Mouse (Mus musculus) heart, postnatal 0 days (tissue): ENCODE data around the gene Ncam2.

Experiments used
- CTCF ChIP-seq: IDR thresholded peaks from 2 replicates; pipeline ENCODE4 v1.5.1; 2016; ENCODE audit warnings: antibody characterized with exemption, control low read depth, low read depth
- EP300 ChIP-seq: IDR thresholded peaks from 2 replicates; pipeline ENCODE4 v1.6.1; 2016; ENCODE audit warnings: antibody characterized with exemption, low read depth

GRCm38 (mm10) chr16:81437868-81438249 is 237.4 kb downstream of the Ncam2 start:
- TF ChIP-seq CTCF (no peak), EP300 (no peak)
